8 mouse cellular contexts compared by ENCODE assay signal in the genomic region with DNA sequence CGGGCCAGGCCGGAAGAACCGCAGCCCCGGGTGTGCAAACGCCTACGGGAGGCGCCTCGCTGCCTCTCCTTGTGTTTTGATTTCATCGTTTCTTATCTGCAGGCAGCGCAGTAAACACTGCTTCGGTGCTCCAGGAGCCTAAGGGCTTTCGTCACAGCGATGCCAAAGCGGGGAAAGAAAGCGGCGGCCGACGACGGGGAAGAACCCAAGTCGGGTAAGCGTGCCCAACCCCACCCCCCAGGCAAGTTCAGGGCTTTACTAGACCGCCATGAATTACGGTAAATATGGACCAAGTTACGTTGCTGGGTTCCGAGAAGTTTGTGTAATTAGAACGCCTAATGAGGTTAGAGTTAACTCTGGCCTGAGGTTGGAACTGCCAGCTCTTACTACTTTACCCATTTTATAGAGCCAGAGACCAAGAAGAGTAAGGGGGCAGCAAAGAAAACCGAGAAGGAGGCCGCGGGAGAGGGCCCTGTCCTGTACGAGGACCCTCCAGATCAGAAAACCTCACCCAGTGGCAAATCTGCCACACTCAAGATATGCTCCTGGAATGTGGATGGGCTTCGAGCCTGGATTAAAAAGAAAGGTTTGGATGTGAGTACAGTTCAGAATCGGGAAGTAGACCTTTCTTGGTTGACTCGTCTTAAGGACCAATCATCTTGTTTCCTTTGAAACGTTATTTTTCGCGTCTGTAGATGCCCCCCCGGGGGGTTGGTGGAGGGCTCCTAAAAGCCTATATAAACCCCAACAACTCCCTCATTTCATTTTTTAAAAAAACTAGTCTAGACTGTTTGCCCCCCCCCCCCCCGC. TPM values are rescaled to one million over a fixed set of nuclear protein-coding genes. Genes with fewer than 3 reads are reported as not detected.
DNase-seq lines count a peak whose midpoint lies in the region; ATAC-seq and TF ChIP-seq lines count a peak whose summit lies in the region.

No protein-coding gene starts in this region.

- peak overlapping the region; percentile 84 for H3K4me2 ChIP-seq in forebrain, postnatal 0 days (ENCODE audit: low read depth)
- peak overlapping the region; percentile 92 for H3K4me2 ChIP-seq in liver, embryonic 15.5 days
- peak overlapping the region; percentile 89 for H3K4me2 ChIP-seq in stomach, postnatal 0 days (replicated peaks; ENCODE audit: low read depth)

- TF ChIP-seq EP300 in stomach, postnatal 0 days (optimal IDR thresholded peaks at IDR 0.05): no peak

- peaks cover 8% of the 10 kb centered on the region; the same call in 1 of the 2 replicates for H3K4me1 ChIP-seq in kidney, adult 2 months (ENCODE audit: control insufficient read depth, insufficient read depth, low read length)
- H3K4me1 ChIP-seq in forebrain, postnatal 0 days (ENCODE audit: insufficient read depth): peaks cover 20% of the 10 kb centered on the region
- H3K4me1 ChIP-seq in liver, embryonic 15.5 days (replicated peaks): peaks cover 50% of the 10 kb centered on the region
- peaks cover 2% of the 10 kb centered on the region; the same call in 1 of the 2 replicates for H3K4me1 ChIP-seq in stomach, postnatal 0 days (replicated peaks; ENCODE audit: control insufficient read depth, insufficient read depth)

- H3K27ac ChIP-seq in kidney, adult 2 months (ENCODE audit: insufficient read depth, low read depth, low read length): no peak overlapping the region
- H3K27ac ChIP-seq in forebrain, postnatal 0 days (ENCODE audit: low read depth, low read length): peak overlapping the region; percentile 83
- H3K27ac ChIP-seq in liver, embryonic 15.5 days (replicated peaks): peak overlapping the region; percentile 89
- H3K27ac ChIP-seq in stomach, postnatal 0 days (replicated peaks): peak overlapping the region; percentile 95

- no peak for TF ChIP-seq POLR2A in kidney, adult 2 months (IDR thresholded peaks at IDR 0.05; ENCODE audit: low read depth, low read length)

- TF ChIP-seq CTCF in kidney, adult 2 months (conservative IDR thresholded peaks at IDR 0.05; ENCODE audit: insufficient read depth, insufficient read length, low read depth, low read length): no peak
- TF ChIP-seq CTCF in forebrain, postnatal 0 days (IDR thresholded peaks at IDR 0.05; ENCODE audit: low read depth): no peak
- no peak for TF ChIP-seq CTCF in stomach, postnatal 0 days (IDR thresholded peaks at IDR 0.05; ENCODE audit: low read depth)

- peak overlapping the region; percentile 62 for H3K9ac ChIP-seq in forebrain, postnatal 0 days
- H3K9ac ChIP-seq in liver, embryonic 15.5 days: peak overlapping the region; percentile 67
- peak overlapping the region; percentile 78 for H3K9ac ChIP-seq in stomach, postnatal 0 days (ENCODE audit: low read length)

- no peaks in the 10 kb centered on the region for H3K27me3 ChIP-seq in kidney, adult 2 months (replicated peaks; ENCODE audit: control insufficient read depth, insufficient read depth, low read length)
- H3K27me3 ChIP-seq in forebrain, postnatal 0 days (ENCODE audit: insufficient read depth, low read length): no peaks in the 10 kb centered on the region
- no peaks in the 10 kb centered on the region for H3K27me3 ChIP-seq in liver, embryonic 15.5 days
- no peaks in the 10 kb centered on the region for H3K27me3 ChIP-seq in stomach, postnatal 0 days (ENCODE audit: control insufficient read depth, insufficient read depth, low read length)

- 1% methylated on average over 38 of the region's 38 CpGs for WGBS in kidney, adult 2 months
- 2% methylated on average over 38 of the region's 38 CpGs for WGBS in forebrain, postnatal 0 days
- under 1% methylated on average over 38 of the region's 38 CpGs for WGBS in liver, embryonic 15.5 days (ENCODE audit: insufficient replicate concordance)
- 1% methylated on average over 38 of the region's 38 CpGs for WGBS in stomach, postnatal 0 days

- no peaks in the 10 kb centered on the region for H3K9me3 ChIP-seq in forebrain, postnatal 0 days (ENCODE audit: low read length)
- no peaks in the 10 kb centered on the region for H3K9me3 ChIP-seq in liver, embryonic 15.5 days (replicated peaks)
- H3K9me3 ChIP-seq in stomach, postnatal 0 days (ENCODE audit: control insufficient read depth, low read length): no peaks in the 10 kb centered on the region

- DNase-seq in kidney, adult 2 months: no peak
- DNase-seq in kidney, adult 11 months: no peak
- DNase-seq in R1 (ENCODE audit: low read depth, low spot score): peak; percentile 35
- no peak for DNase-seq in forebrain, postnatal 0 days
- no peak for DNase-seq in stomach, postnatal 0 days (ENCODE audit: low spot score)
- DNase-seq in layer of hippocampus, adult 9-11 months: no peak
- DNase-seq in adrenal gland, postnatal 36 days: no peak

- H3K36me3 ChIP-seq in kidney, adult 2 months (ENCODE audit: control insufficient read depth, insufficient read depth, low read length): no peaks in the 10 kb centered on the region; the same call in 1 of the 2 replicates
- peaks cover 27% of the 10 kb centered on the region for H3K36me3 ChIP-seq in forebrain, postnatal 0 days (ENCODE audit: insufficient read depth)
- peaks cover 43% of the 10 kb centered on the region for H3K36me3 ChIP-seq in liver, embryonic 15.5 days (replicated peaks)
- peaks cover 17% of the 10 kb centered on the region for H3K36me3 ChIP-seq in stomach, postnatal 0 days (ENCODE audit: control insufficient read depth, insufficient read depth, low read length)

- H3K4me3 ChIP-seq in kidney, adult 2 months (ENCODE audit: insufficient read depth, low read depth, low read length): peak overlapping the region; percentile 57
- peak overlapping the region; percentile 70 for H3K4me3 ChIP-seq in forebrain, postnatal 0 days (ENCODE audit: low read depth, low read length)
- H3K4me3 ChIP-seq in liver, embryonic 15.5 days (replicated peaks): peak overlapping the region; percentile 71
- H3K4me3 ChIP-seq in stomach, postnatal 0 days (ENCODE audit: low read depth, low read length): peak overlapping the region; percentile 73

- peak; percentile 52 for ATAC-seq in forebrain, postnatal 0 days
- peak; percentile 58 for ATAC-seq in liver, embryonic 15.5 days (ENCODE audit: insufficient read depth)
- ATAC-seq in stomach, postnatal 0 days (ENCODE audit: low FRiP score, low TSS enrichment): peak; percentile 63

RNA-seq across cellular contexts. Expression of a gene that starts 0.5 kb away (rescaled TPM):
- polyA plus RNA-seq in kidney, adult 2 months (2012; rRNA removed): 24.0 and 31.3 TPM in 2 replicates
- 134 and 150 TPM in 2 replicates for total RNA-seq in forebrain, postnatal 0 days (2014; rRNA removed)
- polyA plus RNA-seq in forebrain, postnatal 0 days (2015; fragmentation: Nextera tagmentation; extraction: Ambion mirVana): 193 and 233 TPM in 2 replicates
- 61.4 and 70.5 TPM in 2 replicates for polyA plus RNA-seq in liver, embryonic 15.5 days (2015; fragmentation: Nextera tagmentation; extraction: Ambion mirVana)
- 92.1 and 100.0 TPM in 2 replicates for polyA plus RNA-seq in stomach, postnatal 0 days (2015; fragmentation: Nextera tagmentation; extraction: Ambion mirVana)
- 10 to 100 TPM; 61.0 to 89.4 TPM for total RNA-seq in adrenal gland, postnatal 36 days (2021)

RNA-seq across cellular contexts. Expression of a gene that starts 0.6 kb away (rescaled TPM):
- 54.6 and 77.8 TPM in 2 replicates for polyA plus RNA-seq in kidney, adult 2 months (2012; rRNA removed)
- 75.2 and 102 TPM in 2 replicates for total RNA-seq in forebrain, postnatal 0 days (2014; rRNA removed)
- polyA plus RNA-seq in forebrain, postnatal 0 days (2015; fragmentation: Nextera tagmentation; extraction: Ambion mirVana): 79.1 and 87.6 TPM in 2 replicates
- polyA plus RNA-seq in liver, embryonic 15.5 days (2015; fragmentation: Nextera tagmentation; extraction: Ambion mirVana): 54.7 and 57.7 TPM in 2 replicates
- 69.4 and 71.7 TPM in 2 replicates for polyA plus RNA-seq in stomach, postnatal 0 days (2015; fragmentation: Nextera tagmentation; extraction: Ambion mirVana)
- 10 to 100 TPM; 42.9 to 57.8 TPM for total RNA-seq in adrenal gland, postnatal 36 days (2021)

RNA-seq across cellular contexts. Expression of a gene that starts 5.3 kb away (rescaled TPM):
- polyA plus RNA-seq in kidney, adult 2 months (2012; rRNA removed): 68.1 and 79.3 TPM in 2 replicates
- 54.8 and 61.9 TPM in 2 replicates for total RNA-seq in forebrain, postnatal 0 days (2014; rRNA removed)
- 97.2 and 103 TPM in 2 replicates for polyA plus RNA-seq in forebrain, postnatal 0 days (2015; fragmentation: Nextera tagmentation; extraction: Ambion mirVana)
- polyA plus RNA-seq in liver, embryonic 15.5 days (2015; fragmentation: Nextera tagmentation; extraction: Ambion mirVana): 23.0 and 24.5 TPM in 2 replicates
- 38.3 and 42.7 TPM in 2 replicates for polyA plus RNA-seq in stomach, postnatal 0 days (2015; fragmentation: Nextera tagmentation; extraction: Ambion mirVana)
- total RNA-seq in adrenal gland, postnatal 36 days (2021): 10 to 100 TPM; 58.5 to 65.6 TPM

RNA-seq across cellular contexts. Expression of a gene that starts 5.6 kb away (rescaled TPM):
- polyA plus RNA-seq in kidney, adult 2 months (2012; rRNA removed): 79.2 and 91.3 TPM in 2 replicates
- total RNA-seq in forebrain, postnatal 0 days (2014; rRNA removed): 16.7 and 20.0 TPM in 2 replicates
- 11.3 and 13.1 TPM in 2 replicates for polyA plus RNA-seq in forebrain, postnatal 0 days (2015; fragmentation: Nextera tagmentation; extraction: Ambion mirVana)
- polyA plus RNA-seq in liver, embryonic 15.5 days (2015; fragmentation: Nextera tagmentation; extraction: Ambion mirVana): 80.6 and 83.3 TPM in 2 replicates
- 44.7 and 48.6 TPM in 2 replicates for polyA plus RNA-seq in stomach, postnatal 0 days (2015; fragmentation: Nextera tagmentation; extraction: Ambion mirVana)
- 10 to 100 TPM; 43.1 to 45.2 TPM for total RNA-seq in adrenal gland, postnatal 36 days (2021)

RNA-seq across cellular contexts. Expression of a gene that starts 19.0 kb away (rescaled TPM):
- 42.3 and 52.8 TPM in 2 replicates for polyA plus RNA-seq in kidney, adult 2 months (2012; rRNA removed)
- total RNA-seq in forebrain, postnatal 0 days (2014; rRNA removed): 13.1 and 19.0 TPM in 2 replicates
- polyA plus RNA-seq in forebrain, postnatal 0 days (2015; fragmentation: Nextera tagmentation; extraction: Ambion mirVana): not detected in 2 replicates
- polyA plus RNA-seq in liver, embryonic 15.5 days (2015; fragmentation: Nextera tagmentation; extraction: Ambion mirVana): not detected in 2 replicates
- polyA plus RNA-seq in stomach, postnatal 0 days (2015; fragmentation: Nextera tagmentation; extraction: Ambion mirVana): not detected in 2 replicates
- 10 to 100 TPM; 37.6 to 46.1 TPM for total RNA-seq in adrenal gland, postnatal 36 days (2021)
